Mouse (Mus musculus): ENCODE results near the gene Pcif1. TPM values are rescaled to one million over a fixed set of nuclear protein-coding genes. Genes with fewer than 3 reads are reported as not detected.
A peak's percentile ranks its signal among the peaks of the same experiment; 100 is the strongest.

The Pcif1 gene
- total RNA-seq, 2 experiments from 2014 or later = 36.3 to 40.4 TPM

DNA sequence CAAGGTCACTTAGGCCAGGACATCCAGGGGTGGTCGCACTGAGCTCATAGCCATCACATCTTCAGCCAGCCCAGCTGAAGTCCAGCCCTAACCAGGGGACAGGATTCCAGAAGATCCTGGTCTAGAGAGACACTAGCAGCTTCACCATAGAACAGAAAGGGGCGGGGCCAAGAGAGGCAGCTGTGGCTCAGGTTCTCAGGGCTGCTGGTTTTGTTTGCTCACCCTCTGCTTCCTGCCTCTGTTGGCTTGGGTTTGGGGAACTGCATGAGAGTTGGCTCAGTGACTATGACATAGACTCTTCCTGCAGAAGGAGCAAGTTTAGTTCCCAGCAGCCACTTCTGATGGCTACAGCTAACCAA lies 34.3 kb downstream of the Pcif1 start:
- ATAC-seq (replicated peaks; ENCODE audit: poor library complexity) = peak; percentile 36

DNA sequence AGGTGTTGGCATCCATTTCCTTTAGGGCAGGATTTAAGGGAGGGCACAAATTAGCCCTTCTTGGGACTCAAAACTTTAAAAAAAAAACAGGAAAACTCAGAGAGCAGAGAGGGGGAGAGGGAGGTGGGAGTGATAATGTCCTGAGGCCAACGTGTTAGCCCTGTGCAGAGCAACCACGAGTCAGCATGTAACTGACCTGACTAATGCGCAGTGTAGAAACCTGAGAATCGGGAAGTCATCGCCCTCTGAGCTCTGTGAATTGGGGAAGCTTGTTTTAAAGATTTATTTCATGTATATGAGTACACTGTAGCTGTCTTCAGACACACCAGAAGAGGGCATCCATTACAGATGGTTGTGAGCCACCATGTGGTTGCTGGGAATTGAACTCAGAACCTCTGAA lies 37.7 kb downstream of the Pcif1 start:
- 0 out of 2 replicates have a peak, but pooled peaks have one; percentile 27 for ATAC-seq (replicated peaks; ENCODE audit: poor library complexity)

DNA sequence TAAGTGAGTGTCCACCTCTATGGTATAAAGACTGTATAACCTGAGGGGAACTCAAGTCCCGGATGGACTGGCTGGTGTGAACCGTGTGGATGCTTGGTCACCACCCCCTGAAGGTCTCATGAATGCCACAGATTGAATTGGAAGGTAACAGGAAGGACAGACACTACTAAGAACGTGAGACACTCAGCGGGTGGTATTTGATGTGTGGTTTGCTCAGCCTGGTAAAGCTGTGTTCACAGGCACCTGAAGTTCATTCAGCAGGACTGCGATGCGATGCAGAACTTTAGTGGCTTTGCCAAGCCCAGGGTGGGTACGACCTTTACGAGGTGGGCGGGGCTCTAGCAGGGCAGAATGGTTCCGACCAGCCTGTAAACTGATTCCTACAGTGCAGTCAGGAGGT lies 38.3 kb downstream of the Pcif1 start:
- no peak for ATAC-seq (replicated peaks; ENCODE audit: poor library complexity)

DNA sequence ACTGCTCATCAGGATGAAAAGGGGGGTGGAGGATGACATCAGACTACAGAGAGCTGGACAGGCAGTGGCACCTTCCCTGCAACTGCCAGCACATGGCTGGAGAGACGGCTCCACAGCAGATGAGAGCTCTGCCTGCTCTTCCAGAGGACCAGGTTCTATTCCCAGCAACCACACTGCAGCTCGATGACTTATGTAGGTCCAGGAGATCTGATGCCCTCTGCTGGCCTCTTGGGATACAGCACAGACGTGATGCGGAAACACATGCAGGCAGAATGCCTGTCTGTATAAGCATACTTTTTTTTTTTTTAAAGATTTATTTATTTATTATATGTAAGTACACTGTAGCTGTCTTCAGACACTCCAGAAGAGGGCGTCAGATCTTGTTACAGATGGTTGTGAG lies 39.2 kb downstream of the Pcif1 start:
- ATAC-seq (replicated peaks; ENCODE audit: poor library complexity) = peak; percentile 72

DNA sequence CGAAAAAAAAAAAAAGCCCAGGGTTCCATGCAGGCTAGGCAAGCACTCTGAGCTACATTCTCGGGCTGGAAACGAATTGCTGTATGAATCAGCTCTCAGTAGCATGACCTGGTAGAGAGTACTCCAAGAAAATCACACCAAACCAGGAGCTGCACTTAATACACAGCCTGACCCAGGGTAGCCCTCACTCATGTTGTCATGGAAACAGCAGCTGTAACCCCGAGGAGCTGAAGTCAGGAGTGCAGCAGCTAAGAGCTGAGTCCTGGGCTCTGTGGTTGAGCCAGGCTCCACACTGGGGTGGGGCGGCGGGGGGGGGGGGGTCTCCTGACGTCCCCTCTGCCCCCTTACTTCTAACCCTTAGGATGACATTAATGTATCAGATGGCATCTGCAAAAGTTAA lies 42.9 kb downstream of the Pcif1 start:
- no peak for ATAC-seq (replicated peaks; ENCODE audit: poor library complexity)

- ATAC-seq (replicated peaks; ENCODE audit: poor library complexity) = no peak
These were observed 44.2 kb downstream of the Pcif1 start for GRCm38 (mm10) chr2:164923291-164923690.

GRCm38 (mm10) chr2:164924100-164924857 lies 45.2 kb downstream of the Pcif1 start:
- peak; percentile 99 for ATAC-seq (replicated peaks; ENCODE audit: poor library complexity)

DNA sequence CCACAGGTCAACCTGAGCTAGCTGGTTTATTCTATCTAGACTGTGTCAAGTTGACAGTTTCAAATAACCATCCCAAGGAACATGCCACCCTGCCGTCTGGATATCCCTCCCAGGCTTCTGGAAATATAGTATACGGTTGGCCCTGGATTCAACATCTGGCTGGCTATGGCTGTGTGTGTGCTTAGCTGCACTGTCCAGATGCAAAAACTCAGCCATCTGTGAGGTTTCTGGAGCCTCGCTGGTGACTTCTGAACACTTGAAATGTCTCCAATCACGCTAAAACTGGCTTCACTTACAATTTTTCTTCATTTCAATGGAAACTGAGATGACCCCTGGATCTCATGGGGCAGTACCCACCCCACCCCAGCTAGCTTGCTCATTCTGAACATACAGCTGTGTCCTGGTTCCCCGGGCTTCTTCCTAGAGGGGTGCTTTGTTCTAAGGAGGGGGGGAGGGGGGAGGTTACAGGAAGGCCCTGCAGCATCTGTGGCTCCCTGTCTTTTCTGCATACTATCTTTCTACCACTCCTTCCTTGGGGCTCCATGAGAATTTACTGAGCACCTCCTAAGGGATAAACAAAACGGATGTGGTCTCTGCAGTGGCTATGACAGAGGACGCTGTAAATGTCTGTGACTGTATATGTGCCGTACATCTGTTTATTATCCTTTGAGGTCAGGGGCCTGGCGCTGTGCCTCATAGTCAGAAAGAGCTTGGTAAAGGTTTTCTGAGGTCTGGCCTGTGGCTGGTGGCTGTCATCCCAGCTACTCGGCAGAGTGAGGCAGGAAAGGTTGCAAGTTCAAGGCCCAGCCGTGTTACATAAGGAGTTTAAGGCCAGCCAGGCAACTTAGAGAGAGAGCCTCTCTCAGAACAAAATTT lies 51.8 kb downstream of the Pcif1 start:
- ATAC-seq (replicated peaks; ENCODE audit: poor library complexity) = no peak

- ATAC-seq (replicated peaks; ENCODE audit: poor library complexity) = no peak
These were observed 54.4 kb downstream of the Pcif1 start for GRCm38 (mm10) chr2:164933534-164933933.

DNA sequence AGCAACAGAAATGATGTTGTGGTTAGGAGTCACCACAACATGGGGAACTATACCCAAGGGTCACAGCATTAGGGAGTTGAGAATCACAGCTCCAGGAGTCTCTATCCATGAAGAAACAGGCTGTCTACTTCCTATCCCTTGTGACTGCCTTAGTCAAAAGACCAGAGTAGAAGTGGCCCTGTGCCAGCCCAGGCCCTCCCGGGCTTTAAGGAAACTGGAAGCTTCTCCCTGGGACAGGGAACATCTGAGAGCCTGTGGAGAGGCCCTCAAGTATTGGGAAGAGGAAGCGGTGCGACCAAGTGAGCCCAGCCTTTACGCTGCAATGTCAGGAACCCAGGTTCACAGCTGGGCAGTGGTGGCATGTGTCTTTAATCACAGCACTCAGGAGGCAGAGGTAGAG lies 56.9 kb downstream of the Pcif1 start:
- ATAC-seq (replicated peaks; ENCODE audit: poor library complexity) = 0 out of 2 replicates have a peak, but pooled peaks have one; percentile 17

GRCm38 (mm10) chr2:164938146-164939091 lies 59.3 kb downstream of the Pcif1 start:
- ATAC-seq (replicated peaks; ENCODE audit: poor library complexity) = peak; percentile 55

DNA sequence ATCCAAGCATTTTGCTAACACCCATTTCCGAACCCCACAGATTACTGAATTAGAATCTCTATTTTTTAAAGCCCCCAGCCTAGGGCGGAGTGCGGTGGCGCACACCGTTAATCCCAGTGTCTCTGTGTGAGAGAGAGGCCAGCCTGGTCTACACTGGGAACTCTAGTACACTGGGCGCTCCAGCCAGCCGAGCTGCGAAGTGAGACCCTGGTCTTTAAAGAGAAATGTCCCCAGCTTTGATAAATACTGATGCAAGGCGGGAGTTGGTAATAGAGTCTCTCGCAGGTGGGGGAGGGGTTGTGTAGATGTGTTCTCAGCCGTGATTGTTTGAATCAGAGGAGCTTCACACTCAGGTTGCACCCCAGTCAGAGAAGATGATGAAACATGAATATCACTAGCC lies 60.0 kb downstream of the Pcif1 start:
- ATAC-seq (replicated peaks; ENCODE audit: poor library complexity) = no peak

DNA sequence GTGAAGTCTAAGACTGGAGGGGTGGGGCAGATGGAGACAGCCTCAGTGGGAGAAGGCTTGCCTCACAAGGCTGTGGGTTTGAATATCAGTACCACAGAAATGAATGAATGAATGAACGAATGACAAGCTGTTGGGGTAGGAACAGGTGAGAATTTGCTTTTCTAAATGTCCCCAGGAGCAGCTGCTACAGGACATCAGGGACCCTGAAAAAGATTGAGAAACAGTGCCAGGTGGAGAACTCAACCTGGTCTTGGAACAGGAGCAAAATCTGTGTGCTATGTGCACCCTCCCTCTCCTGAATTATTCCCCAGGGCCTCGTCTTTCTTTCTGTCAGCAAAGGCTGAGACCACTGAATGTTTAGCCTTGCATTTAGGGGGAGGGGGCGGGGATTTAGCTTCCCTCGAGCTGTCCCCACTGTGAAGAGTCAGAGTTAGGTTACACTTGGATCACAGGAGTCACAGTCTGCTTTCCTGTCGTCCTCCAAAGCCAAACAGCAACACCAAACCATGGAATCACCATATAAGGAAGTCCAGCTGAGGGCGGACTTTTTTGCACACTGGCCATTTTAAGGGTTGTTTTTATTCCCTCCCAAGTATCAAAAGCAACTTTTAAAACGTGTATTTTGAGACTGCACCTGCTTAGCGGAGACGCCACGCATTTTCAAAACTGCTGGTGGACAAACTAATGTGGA lies 61.2 kb downstream of the Pcif1 start, which contains the start of gene Mmp9:
Gene Mmp9 (plus strand): TSS at position 641 of the 691 bp plus-strand sequence.
- ATAC-seq (replicated peaks; ENCODE audit: poor library complexity) = no peak

GRCm38 (mm10) chr2:164942692-164943290 lies 63.7 kb downstream of the Pcif1 start:
- ATAC-seq (replicated peaks; ENCODE audit: poor library complexity) = peak; percentile 78

Other genes with a start within 250 kb of the Pcif1 start
- gene Wfdc16, start 240.5 kb upstream of the Pcif1 start, total RNA-seq (2015) = 0.56 TPM in 1 of 2 replicates, not detected in the other
- 0.08 TPM in 1 of 2 replicates, not detected in the other for gene Wfdc16, start 240.5 kb upstream of the Pcif1 start, total RNA-seq (2017)
- not detected in 2 replicates for gene Wfdc10, start 223.3 kb upstream of the Pcif1 start, total RNA-seq (2015)
- gene Wfdc10, start 223.3 kb upstream of the Pcif1 start, total RNA-seq (2017) = not detected in 2 replicates
- gene Wfdc9, start 222.7 kb upstream of the Pcif1 start, total RNA-seq (2015) = not detected in 2 replicates
- not detected in 2 replicates for gene Wfdc9, start 222.7 kb upstream of the Pcif1 start, total RNA-seq (2017)
- not detected in 2 replicates for gene Wfdc11, start 205.2 kb upstream of the Pcif1 start, total RNA-seq (2015)
- gene Wfdc11, start 205.2 kb upstream of the Pcif1 start, total RNA-seq (2017) = not detected in 2 replicates
- not detected in 2 replicates for gene Wfdc13, start 194.2 kb upstream of the Pcif1 start, total RNA-seq (2015)
- gene Wfdc13, start 194.2 kb upstream of the Pcif1 start, total RNA-seq (2017) = not detected in 2 replicates
- not detected in 2 replicates for gene Spint4, start 180.8 kb upstream of the Pcif1 start, total RNA-seq (2015)
- not detected in 2 replicates for gene Spint4, start 180.8 kb upstream of the Pcif1 start, total RNA-seq (2017)
- not detected in 2 replicates for gene Spint5, start 164.0 kb upstream of the Pcif1 start, total RNA-seq (2015)
- gene Spint5, start 164.0 kb upstream of the Pcif1 start, total RNA-seq (2017) = not detected in 2 replicates
- gene Wfdc3, start 133.4 kb upstream of the Pcif1 start, total RNA-seq (2015) = 0.20 and 0.29 TPM in 2 replicates
- 0.41 TPM in 1 of 2 replicates, not detected in the other for gene Wfdc3, start 133.4 kb upstream of the Pcif1 start, total RNA-seq (2017)
- 24.1 and 31.3 TPM in 2 replicates for gene Dnttip1, start 133.3 kb upstream of the Pcif1 start, total RNA-seq (2015)
- 32.0 and 38.4 TPM in 2 replicates for gene Dnttip1, start 133.3 kb upstream of the Pcif1 start, total RNA-seq (2017)
- 271 and 279 TPM in 2 replicates for gene Ube2c, start 109.4 kb upstream of the Pcif1 start, total RNA-seq (2015)
- 142 and 184 TPM in 2 replicates for gene Ube2c, start 109.4 kb upstream of the Pcif1 start, total RNA-seq (2017)
- not detected in 2 replicates for gene Tnnc2, start 99.3 kb upstream of the Pcif1 start, total RNA-seq (2015)
- gene Tnnc2, start 99.3 kb upstream of the Pcif1 start, total RNA-seq (2017) = not detected in 2 replicates
- 0.42 and 0.49 TPM in 2 replicates for gene Snx21, start 93.5 kb upstream of the Pcif1 start, total RNA-seq (2015)
- gene Snx21, start 93.5 kb upstream of the Pcif1 start, total RNA-seq (2017) = 0.37 and 0.88 TPM in 2 replicates
- 13.2 and 14.2 TPM in 2 replicates for gene Acot8, start 74.4 kb upstream of the Pcif1 start, total RNA-seq (2015)
- gene Acot8, start 74.4 kb upstream of the Pcif1 start, total RNA-seq (2017) = 22.2 and 26.4 TPM in 2 replicates
- gene Zswim3, start 74.2 kb upstream of the Pcif1 start, total RNA-seq (2015) = 4.3 and 6.7 TPM in 2 replicates
- gene Zswim3, start 74.2 kb upstream of the Pcif1 start, total RNA-seq (2017) = 2.5 and 2.8 TPM in 2 replicates
- 6.3 and 9.0 TPM in 2 replicates for gene Zswim1, start 56.6 kb upstream of the Pcif1 start, total RNA-seq (2015)
- 3.1 and 4.4 TPM in 2 replicates for gene Zswim1, start 56.6 kb upstream of the Pcif1 start, total RNA-seq (2017)
- gene Spata25, start 50.8 kb upstream of the Pcif1 start, total RNA-seq (2015) = not detected in 2 replicates
- not detected in 2 replicates for gene Spata25, start 50.8 kb upstream of the Pcif1 start, total RNA-seq (2017)
- gene Ctsa, start 46.4 kb upstream of the Pcif1 start, total RNA-seq (2015) = 69.5 and 69.8 TPM in 2 replicates
- 71.5 and 77.0 TPM in 2 replicates for gene Ctsa, start 46.4 kb upstream of the Pcif1 start, total RNA-seq (2017)
- gene Neurl2, start 45.8 kb upstream of the Pcif1 start, total RNA-seq (2015) = 3.4 and 4.3 TPM in 2 replicates
- gene Neurl2, start 45.8 kb upstream of the Pcif1 start, total RNA-seq (2017) = 0.57 and 1.9 TPM in 2 replicates
- gene Pltp, start 21.6 kb upstream of the Pcif1 start, total RNA-seq (2015) = 0.10 TPM in 1 of 2 replicates, not detected in the other
- gene Pltp, start 21.6 kb upstream of the Pcif1 start, total RNA-seq (2017) = not detected in 2 replicates
- 10.4 and 11.3 TPM in 2 replicates for gene Zfp335, start 32.5 kb downstream of the Pcif1 start, total RNA-seq (2015)
- gene Zfp335, start 32.5 kb downstream of the Pcif1 start, total RNA-seq (2017) = 6.8 and 8.2 TPM in 2 replicates
- gene Mmp9, start 61.5 kb downstream of the Pcif1 start, total RNA-seq (2015) = 11.2 and 14.2 TPM in 2 replicates
- gene Mmp9, start 61.5 kb downstream of the Pcif1 start, total RNA-seq (2017) = 5.7 and 11.8 TPM in 2 replicates
- gene Slc12a5, start 81.5 kb downstream of the Pcif1 start, total RNA-seq (2015) = 0.15 and 0.27 TPM in 2 replicates
- gene Slc12a5, start 81.5 kb downstream of the Pcif1 start, total RNA-seq (2017) = 0.51 and 0.96 TPM in 2 replicates
- gene Ncoa5, start 155.6 kb downstream of the Pcif1 start, total RNA-seq (2015) = 17.0 and 19.8 TPM in 2 replicates
- 31.2 and 40.9 TPM in 2 replicates for gene Ncoa5, start 155.6 kb downstream of the Pcif1 start, total RNA-seq (2017)
- 0.84 TPM in 1 of 2 replicates, not detected in the other for gene Cd40, start 176.3 kb downstream of the Pcif1 start, total RNA-seq (2015)
- 0.92 TPM in 1 of 2 replicates, not detected in the other for gene Cd40, start 176.3 kb downstream of the Pcif1 start, total RNA-seq (2017)
- gene 1700025C18Rik, start 211.4 kb downstream of the Pcif1 start, total RNA-seq (2015) = not detected in 2 replicates
- gene 1700025C18Rik, start 211.4 kb downstream of the Pcif1 start, total RNA-seq (2017) = not detected in 2 replicates